Mouse (Mus musculus): ENCODE measurements at regions not wholly inside any gene's neighbourhood (a gene's known extent, or its start where the extent isn't known, plus 50 kb on each side); places are given as distances from the start of the nearest gene placed in this dataset.

GRCm38 (mm10) chr11:117413133-117413532 is 71.0 kb upstream of the Gm11733 start:
- Histone ChIP-seq H3K27me3 (peaks cover 77% of the 10 kb centered on the region), H3K36me3 (no peaks in the 10 kb centered on the region), H3K9ac (no peak overlapping the region), H3K4me1 (replicated peaks) (peaks cover 34% of the 10 kb centered on the region), H3K9me3 (replicated peaks) (no peaks in the 10 kb centered on the region), H3K4me2 (no peak overlapping the region), H3K27ac (no peak overlapping the region), H3K4me3 (no peak overlapping the region)
- no peak for ATAC-seq (replicated peaks; ENCODE audit: insufficient number of reproducible peaks, insufficient read depth, low FRiP score, low read depth)
- 19% methylated on average over 7 of the region's 7 CpGs for WGBS

GRCm38 (mm10) chr11:117413942-117414705 is 70.0 kb upstream of the Gm11733 start:
- H3K27me3 ChIP-seq: peaks cover 68% of the 10 kb centered on the region

GRCm38 (mm10) chr11:117414871-117415323 is 69.3 kb upstream of the Gm11733 start:
- Histone ChIP-seq H3K27me3 (peaks cover 68% of the 10 kb centered on the region), H3K36me3 (no peaks in the 10 kb centered on the region), H3K4me1 (replicated peaks) (peaks cover 35% of the 10 kb centered on the region), H3K9ac (no peak overlapping the region), H3K4me3 (peak overlapping the region; percentile 42), H3K27ac (no peak overlapping the region), H3K4me2 (peak overlapping the region; percentile 63), H3K9me3 (replicated peaks) (no peaks in the 10 kb centered on the region)
- no peak for ATAC-seq (replicated peaks; ENCODE audit: insufficient number of reproducible peaks, insufficient read depth, low FRiP score, low read depth)
- WGBS: under 1% methylated on average over 21 of the region's 21 CpGs

More at GRCm38 (mm10) chr11:117413942-117414705, 70.0 kb upstream of the Gm11733 start:
- WGBS: 14% methylated on average over 11 of the region's 11 CpGs
- no peaks in the 10 kb centered on the region for H3K36me3 ChIP-seq
- peaks cover 32% of the 10 kb centered on the region for H3K4me1 ChIP-seq (replicated peaks)
- H3K4me2 ChIP-seq: peak overlapping the region; percentile 63
- H3K9ac ChIP-seq: no peak overlapping the region
- H3K4me3 ChIP-seq: no peak overlapping the region
- H3K9me3 ChIP-seq (replicated peaks): no peaks in the 10 kb centered on the region
- H3K27ac ChIP-seq: no peak overlapping the region
- ATAC-seq (replicated peaks; ENCODE audit: insufficient number of reproducible peaks, insufficient read depth, low FRiP score, low read depth): no peak

GRCm38 (mm10) chr11:117415466-117415865 is 68.7 kb upstream of the Gm11733 start:
- H3K4me3 ChIP-seq: no peak overlapping the region
- H3K4me2 ChIP-seq: peak overlapping the region; percentile 63; the same call in 1 of the 2 replicates
- no peaks in the 10 kb centered on the region for H3K36me3 ChIP-seq
- no peak overlapping the region for H3K27ac ChIP-seq
- WGBS: 2% methylated on average over 14 of the region's 14 CpGs
- peaks cover 67% of the 10 kb centered on the region for H3K27me3 ChIP-seq
- no peak overlapping the region for H3K9ac ChIP-seq
- ATAC-seq (replicated peaks; ENCODE audit: insufficient number of reproducible peaks, insufficient read depth, low FRiP score, low read depth): no peak
- H3K4me1 ChIP-seq (replicated peaks): peaks cover 32% of the 10 kb centered on the region
- no peaks in the 10 kb centered on the region for H3K9me3 ChIP-seq (replicated peaks)

- Histone ChIP-seq H3K4me3 (no peak overlapping the region), H3K27ac (no peak overlapping the region), H3K36me3 (no peaks in the 10 kb centered on the region), H3K9me3 (replicated peaks) (no peaks in the 10 kb centered on the region), H3K27me3 (peaks cover 69% of the 10 kb centered on the region), H3K4me1 (replicated peaks) (peaks cover 32% of the 10 kb centered on the region), H3K4me2 (no peak overlapping the region), H3K9ac (no peak overlapping the region)
- ATAC-seq (replicated peaks; ENCODE audit: insufficient number of reproducible peaks, insufficient read depth, low FRiP score, low read depth): no peak
- 7% methylated on average over 13 of the region's 13 CpGs for WGBS
Observed at GRCm38 (mm10) chr11:117415955-117416354, 68.2 kb upstream of the Gm11733 start.

- Histone ChIP-seq H3K4me3 (no peak overlapping the region), H3K27ac (no peak overlapping the region), H3K36me3 (no peaks in the 10 kb centered on the region), H3K9ac (no peak overlapping the region), H3K9me3 (replicated peaks) (no peaks in the 10 kb centered on the region), H3K4me1 (replicated peaks) (peaks cover 38% of the 10 kb centered on the region), H3K27me3 (peaks cover 67% of the 10 kb centered on the region), H3K4me2 (no peak overlapping the region)
- no peak for ATAC-seq (replicated peaks; ENCODE audit: insufficient number of reproducible peaks, insufficient read depth, low FRiP score, low read depth)
- 58% methylated on average over 8 of the region's 8 CpGs for WGBS
Observed at GRCm38 (mm10) chr11:117416984-117417670, 67.0 kb upstream of the Gm11733 start.

- peaks cover 57% of the 10 kb centered on the region for H3K27me3 ChIP-seq
Observed at GRCm38 (mm10) chr11:117417959-117418574, 66.1 kb upstream of the Gm11733 start.

GRCm38 (mm10) chr11:117418939-117419338 is 65.2 kb upstream of the Gm11733 start:
- Histone ChIP-seq H3K9me3 (replicated peaks) (no peaks in the 10 kb centered on the region), H3K36me3 (no peaks in the 10 kb centered on the region)
- ATAC-seq (replicated peaks; ENCODE audit: insufficient number of reproducible peaks, insufficient read depth, low FRiP score, low read depth): peak; percentile 37; the same call in 1 of the 2 replicates

More at GRCm38 (mm10) chr11:117417959-117418574, 66.1 kb upstream of the Gm11733 start:
- Histone ChIP-seq H3K27ac (no peak overlapping the region), H3K4me1 (replicated peaks) (peaks cover 37% of the 10 kb centered on the region), H3K4me3 (no peak overlapping the region), H3K4me2 (no peak overlapping the region), H3K9me3 (replicated peaks) (no peaks in the 10 kb centered on the region), H3K9ac (no peak overlapping the region), H3K36me3 (no peaks in the 10 kb centered on the region)
- 69% methylated on average over 9 of the region's 9 CpGs for WGBS
- ATAC-seq (replicated peaks; ENCODE audit: insufficient number of reproducible peaks, insufficient read depth, low FRiP score, low read depth): no peak

GRCm38 (mm10) chr11:117419351-117419969 is 64.7 kb upstream of the Gm11733 start:
- no peak overlapping the region for H3K4me3 ChIP-seq
- no peak for ATAC-seq (replicated peaks; ENCODE audit: insufficient number of reproducible peaks, insufficient read depth, low FRiP score, low read depth)
- WGBS: 73% methylated on average over 9 of the region's 9 CpGs
- H3K9ac ChIP-seq: no peak overlapping the region
- H3K4me1 ChIP-seq (replicated peaks): peaks cover 31% of the 10 kb centered on the region
- H3K9me3 ChIP-seq (replicated peaks): no peaks in the 10 kb centered on the region
- peaks cover 45% of the 10 kb centered on the region for H3K27me3 ChIP-seq
- H3K36me3 ChIP-seq: no peaks in the 10 kb centered on the region
- no peak overlapping the region for H3K27ac ChIP-seq
- H3K4me2 ChIP-seq: no peak overlapping the region

More at GRCm38 (mm10) chr11:117418939-117419338, 65.2 kb upstream of the Gm11733 start:
- WGBS: 55% methylated on average over 3 of the region's 3 CpGs
- Histone ChIP-seq H3K4me1 (replicated peaks) (peaks cover 34% of the 10 kb centered on the region), H3K4me2 (no peak overlapping the region), H3K9ac (no peak overlapping the region), H3K4me3 (no peak overlapping the region), H3K27ac (no peak overlapping the region), H3K27me3 (peaks cover 49% of the 10 kb centered on the region)

GRCm38 (mm10) chr11:117422713-117423112 is 61.5 kb upstream of the Gm11733 start:
- Histone ChIP-seq H3K4me1 (replicated peaks) (peaks cover 17% of the 10 kb centered on the region; the same call in 1 of the 2 replicates), H3K4me2 (no peak overlapping the region), H3K36me3 (no peaks in the 10 kb centered on the region), H3K9ac (no peak overlapping the region), H3K9me3 (replicated peaks) (no peaks in the 10 kb centered on the region), H3K4me3 (no peak overlapping the region), H3K27ac (no peak overlapping the region), H3K27me3 (peaks cover 33% of the 10 kb centered on the region)
- 81% methylated on average over 6 of the region's 6 CpGs for WGBS
- ATAC-seq (replicated peaks; ENCODE audit: insufficient number of reproducible peaks, insufficient read depth, low FRiP score, low read depth): no peak

GRCm38 (mm10) chr11:117423422-117423821 is 60.7 kb upstream of the Gm11733 start:
- H3K4me3 ChIP-seq: no peak overlapping the region
- no peaks in the 10 kb centered on the region for H3K9me3 ChIP-seq (replicated peaks)
- no peak overlapping the region for H3K4me2 ChIP-seq
- no peak for ATAC-seq (replicated peaks; ENCODE audit: insufficient number of reproducible peaks, insufficient read depth, low FRiP score, low read depth)
- WGBS: 77% methylated on average over 2 of the region's 2 CpGs
- peaks cover 37% of the 10 kb centered on the region for H3K27me3 ChIP-seq
- H3K27ac ChIP-seq: no peak overlapping the region
- no peaks in the 10 kb centered on the region for H3K36me3 ChIP-seq
- H3K4me1 ChIP-seq (replicated peaks): peaks cover 17% of the 10 kb centered on the region; the same call in 1 of the 2 replicates
- no peak overlapping the region for H3K9ac ChIP-seq

Data from heart, embryonic 15.5 days (tissue).